Mouse (Mus musculus) stomach, postnatal 0 days (tissue): Measurements from ENCODE around the gene Gm20721.

ENCODE experiments used
- CTCF ChIP-seq: IDR thresholded peaks from 2 replicates; pipeline ENCODE4 v1.5.1; 2016; ENCODE audit warnings: antibody characterized with exemption, low read depth, mild to moderate bottlenecking, moderate library complexity
- EP300 ChIP-seq: optimal IDR thresholded peaks from 2 replicates; pipeline ENCODE3; 2016; ENCODE audit warnings: antibody characterized with exemption

GRCm38 (mm10) chr2:174391936-174392335, 45.4 kb upstream of the Gm20721 start:
- TF ChIP-seq CTCF (no peak), EP300 (no peak)
